Mouse (Mus musculus) NIH3T3 (cell line): Measurements from ENCODE around the gene L3mbtl3.
A peak's percentile ranks its signal among the peaks of the same experiment; 100 is the strongest.

ENCODE experiments used
- DNase-seq: peaks from one replicate; pipeline ENCODE4 v3.0.0-alpha.2; 2012; ENCODE audit warnings: low read depth

L3mbtl3 gene

GRCm38 (mm10) chr10:26375790-26376545 lies at the start of gene L3mbtl3:
Gene L3mbtl3 (minus strand): TSS chr10:26375971.
- DNase-seq, result peak; percentile 89

GRCm38 (mm10) chr10:26421168-26421567 lies 45.4 kb upstream of the L3mbtl3 start:
- DNase-seq, result no peak

GRCm38 (mm10) chr10:26388656-26389055 lies 12.9 kb upstream of the L3mbtl3 start:
- DNase-seq, result no peak

- DNase-seq, result no peak
Measured at GRCm38 (mm10) chr10:26377332-26377602, 1.5 kb upstream of the L3mbtl3 start.

- DNase-seq, result no peak
Measured at GRCm38 (mm10) chr10:26376546-26377331, 968 bp upstream of the L3mbtl3 start.

- peak; percentile 42 for DNase-seq
Measured at GRCm38 (mm10) chr10:26375351-26375751, 420 bp downstream of the L3mbtl3 start.

- peak; percentile 72 for DNase-seq
Measured at GRCm38 (mm10) chr10:26374436-26375311, 1.1 kb downstream of the L3mbtl3 start.

- DNase-seq, result peak; percentile 82
Measured at GRCm38 (mm10) chr10:26373951-26374435, 1.8 kb downstream of the L3mbtl3 start.

GRCm38 (mm10) chr10:26372940-26373931 lies 2.5 kb downstream of the L3mbtl3 start:
- DNase-seq, result peak; percentile 96

GRCm38 (mm10) chr10:26371416-26371815 lies 4.4 kb downstream of the L3mbtl3 start:
- peak; percentile 25 for DNase-seq

GRCm38 (mm10) chr10:26364942-26365341 lies 10.8 kb downstream of the L3mbtl3 start:
- no peak for DNase-seq

- no peak for DNase-seq
Measured at GRCm38 (mm10) chr10:26364326-26364856, 11.4 kb downstream of the L3mbtl3 start.

- DNase-seq, result no peak
Measured at GRCm38 (mm10) chr10:26363605-26364004, 12.2 kb downstream of the L3mbtl3 start.

- peak; percentile 19 for DNase-seq
Measured at GRCm38 (mm10) chr10:26358798-26359197, 17.0 kb downstream of the L3mbtl3 start.

GRCm38 (mm10) chr10:26358231-26358630 lies 17.5 kb downstream of the L3mbtl3 start:
- peak; percentile 72 for DNase-seq

- no peak for DNase-seq
Measured at GRCm38 (mm10) chr10:26353781-26354180, 22.0 kb downstream of the L3mbtl3 start.

- DNase-seq, result no peak
Measured at GRCm38 (mm10) chr10:26351129-26351738, 24.5 kb downstream of the L3mbtl3 start.

- no peak for DNase-seq
Measured at GRCm38 (mm10) chr10:26350153-26350552, 25.6 kb downstream of the L3mbtl3 start.

GRCm38 (mm10) chr10:26347614-26348013 lies 28.2 kb downstream of the L3mbtl3 start:
- DNase-seq, result no peak

- DNase-seq, result peak; percentile 64
Measured at GRCm38 (mm10) chr10:26345879-26346278, 29.9 kb downstream of the L3mbtl3 start.
